Mouse (Mus musculus) T-helper 1 cell (primary cell): ENCODE data around the gene Acad12.

Experiments
- in situ Hi-C: fragments of 300-600 bp; cut with MboI, MseI; formaldehyde crosslinking; loops from one replicate; pipeline ENCODE4 v1.15.1; 2025; ENCODE audit warnings: high pct_unique_total_duplicates

The Acad12 gene

DNA sequence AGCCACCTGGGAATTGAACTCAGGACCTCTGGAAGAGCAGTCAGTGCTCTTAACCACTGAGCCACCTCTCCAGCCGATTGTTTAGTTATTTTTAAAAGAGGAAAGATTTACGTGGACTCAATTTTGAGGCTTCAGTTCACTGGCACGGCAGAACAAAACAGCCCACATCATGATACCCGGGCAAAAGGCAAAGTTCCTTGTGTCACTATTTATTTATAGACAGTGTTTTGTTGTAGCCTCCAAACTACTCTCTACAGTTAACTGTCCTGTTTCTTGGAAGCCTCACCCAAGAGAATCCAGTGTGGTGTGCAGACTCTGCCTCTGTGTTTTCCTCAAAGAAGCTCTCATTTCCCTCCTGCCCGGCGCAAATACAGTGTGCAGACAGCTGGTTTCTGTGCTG, 6.7 kb downstream of the Acad12 start:
- in situ Hi-C loops, result loop anchor here (10.0 kb wide), 1 partner anchor 1873 kb away; the partner anchor contains the start of genes Il31 and Lrrc43

DNA sequence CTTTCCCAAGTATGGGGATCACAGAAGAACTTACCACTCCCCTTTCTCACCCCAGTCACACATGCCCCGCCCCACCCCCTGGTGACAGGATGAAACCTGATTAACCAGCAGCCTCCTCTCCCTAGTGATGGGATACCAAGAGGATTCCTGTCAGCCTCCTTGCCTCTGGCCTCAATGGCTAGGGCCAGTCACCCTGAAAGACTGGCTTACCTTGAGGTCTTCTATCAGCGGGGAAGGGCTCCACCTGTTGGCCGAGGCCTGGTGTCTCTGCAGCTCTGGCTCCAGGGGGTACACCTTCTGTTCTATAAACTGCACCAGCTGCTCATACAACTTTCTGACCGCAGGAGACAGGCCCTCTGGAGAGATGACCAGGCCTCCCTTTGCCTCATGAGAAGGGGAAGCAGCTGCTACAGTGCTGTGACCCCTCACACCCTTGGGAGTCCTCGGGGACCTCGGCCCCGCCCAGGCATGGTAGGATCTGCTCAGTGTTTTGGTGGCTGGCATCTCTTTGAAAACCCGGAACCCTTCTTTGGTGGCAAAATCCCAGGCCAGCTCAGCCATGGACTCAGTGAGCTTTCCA, 9.1 kb downstream of the Acad12 start:
- in situ Hi-C loops, result loop anchor here (5.0 to 10.0 kb wide), 3 partner anchors 42 to 1875 kb away; partner anchors contain the start of genes Il31 and Lrrc43

GRCm38 (mm10) chr5:121606151-121606550, 12.6 kb downstream of the Acad12 start:
- in situ Hi-C loops, result loop anchor here (5.0 to 10.0 kb wide), 2 partner anchors 39 to 1481 kb away; no protein-coding TSS in a partner anchor

DNA sequence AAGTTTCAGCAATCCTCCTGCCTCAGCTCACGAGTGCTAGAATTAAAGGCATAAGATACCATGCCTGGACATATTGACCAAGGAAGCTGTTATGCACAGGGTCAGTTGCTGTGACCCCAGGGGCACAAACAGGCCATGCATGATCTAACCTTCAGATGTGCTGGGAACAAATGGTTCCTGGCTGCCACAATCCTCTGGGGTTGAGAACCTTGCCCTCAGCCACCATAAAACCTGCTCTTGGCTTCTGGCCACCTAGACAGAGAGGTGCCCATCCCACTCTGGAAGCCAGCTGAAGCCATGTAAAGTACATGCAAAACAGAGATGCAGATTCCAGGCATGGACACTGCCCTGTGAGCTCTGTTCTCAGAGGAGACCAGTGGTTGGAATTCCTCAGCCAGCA, 14.9 kb downstream of the Acad12 start:
- in situ Hi-C loops, result loop anchor here (10.0 kb wide), 1 partner anchor 1479 kb away; no protein-coding TSS in a partner anchor

- in situ Hi-C loops, result loop anchor here (10.0 kb wide), 1 partner anchor 1477 kb away; no protein-coding TSS in a partner anchor
These were observed 17.0 kb downstream of the Acad12 start for GRCm38 (mm10) chr5:121601547-121602299.

GRCm38 (mm10) chr5:121598871-121599610, 19.7 kb downstream of the Acad12 start:
- in situ Hi-C loops, result no loop called here

- in situ Hi-C loops, result no loop called here
These were observed 20.7 kb downstream of the Acad12 start for GRCm38 (mm10) chr5:121597991-121598537.

DNA sequence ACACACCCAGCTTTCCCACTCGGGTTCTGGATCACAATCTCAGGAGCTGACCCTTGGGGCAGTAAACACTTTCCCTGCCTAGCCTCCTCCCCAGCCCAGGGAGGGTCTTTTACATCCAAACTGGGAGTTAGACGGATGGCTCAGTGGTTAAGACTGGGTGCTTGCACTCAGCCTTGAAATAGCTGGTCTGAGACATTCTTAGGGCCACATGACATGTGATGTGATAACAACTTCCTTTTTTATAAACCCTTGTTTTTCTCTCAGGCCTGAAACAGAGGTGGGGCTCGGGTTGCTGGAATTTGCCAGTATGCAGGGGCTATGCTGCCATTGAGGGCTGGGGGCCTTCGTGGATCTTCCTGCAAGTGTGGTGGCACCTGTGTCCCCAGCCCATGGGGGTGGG, 21.4 kb downstream of the Acad12 start:
- in situ Hi-C loops, result no loop called here

DNA sequence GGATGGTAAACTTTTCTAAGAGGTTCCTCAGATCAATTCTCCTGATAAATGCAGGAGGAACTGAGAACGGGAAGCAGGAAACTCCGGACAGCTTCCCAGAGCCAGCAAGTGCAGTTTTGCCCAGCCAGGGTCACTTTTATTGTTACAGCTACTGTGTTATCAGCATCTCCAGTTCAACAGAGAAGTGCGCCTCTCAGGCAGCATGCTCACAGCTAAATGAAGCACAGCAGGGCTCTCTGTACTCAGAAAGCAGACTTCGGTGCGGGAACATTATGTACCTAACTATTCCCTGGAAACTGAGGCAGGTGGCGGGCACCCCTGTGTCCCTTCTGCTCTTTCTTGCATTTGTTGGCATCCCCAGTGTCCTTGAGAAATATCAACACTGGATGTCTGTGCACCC, 22.5 kb downstream of the Acad12 start:
- in situ Hi-C loops, result no loop called here

- in situ Hi-C loops, result no loop called here
These were observed 23.0 kb downstream of the Acad12 start for GRCm38 (mm10) chr5:121595758-121596157.

GRCm38 (mm10) chr5:121594714-121595313, 23.9 kb downstream of the Acad12 start:
- in situ Hi-C loops, result no loop called here

GRCm38 (mm10) chr5:121593451-121594401, 25.0 kb downstream of the Acad12 start, which contains the start of gene Aldh2:
TSS of gene Aldh2 (minus strand) at chr5:121593824.
- in situ Hi-C loops, result no loop called here

DNA sequence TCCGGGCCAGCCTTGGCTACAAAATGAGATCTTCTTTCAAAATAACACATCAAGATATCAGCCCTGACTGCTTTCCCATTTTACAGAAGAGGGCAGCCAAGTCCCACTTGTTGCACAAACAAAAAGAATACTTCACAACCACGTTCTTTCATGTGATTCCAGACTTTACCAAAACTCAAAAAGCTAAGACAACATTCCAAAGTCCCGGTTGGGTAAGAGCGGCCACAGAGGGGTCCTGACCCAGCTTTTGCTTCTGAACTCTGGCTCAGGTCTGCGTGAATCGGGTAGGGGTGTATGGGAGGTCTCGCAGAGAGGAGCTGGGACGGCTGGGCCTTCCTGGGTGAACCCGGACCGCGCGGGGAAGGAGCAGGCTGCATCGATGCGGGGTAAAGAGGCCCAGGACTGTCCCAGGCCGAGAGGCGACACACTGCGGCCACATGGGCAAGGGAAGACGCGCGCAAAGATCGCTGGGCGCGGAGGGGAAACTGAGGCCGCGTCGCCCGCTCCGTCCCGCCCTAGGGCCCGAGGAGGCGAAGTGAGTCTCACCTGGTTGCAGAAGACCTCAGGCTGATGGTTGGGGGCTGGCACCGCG, 25.8 kb downstream of the Acad12 start:
- in situ Hi-C loops, result no loop called here

DNA sequence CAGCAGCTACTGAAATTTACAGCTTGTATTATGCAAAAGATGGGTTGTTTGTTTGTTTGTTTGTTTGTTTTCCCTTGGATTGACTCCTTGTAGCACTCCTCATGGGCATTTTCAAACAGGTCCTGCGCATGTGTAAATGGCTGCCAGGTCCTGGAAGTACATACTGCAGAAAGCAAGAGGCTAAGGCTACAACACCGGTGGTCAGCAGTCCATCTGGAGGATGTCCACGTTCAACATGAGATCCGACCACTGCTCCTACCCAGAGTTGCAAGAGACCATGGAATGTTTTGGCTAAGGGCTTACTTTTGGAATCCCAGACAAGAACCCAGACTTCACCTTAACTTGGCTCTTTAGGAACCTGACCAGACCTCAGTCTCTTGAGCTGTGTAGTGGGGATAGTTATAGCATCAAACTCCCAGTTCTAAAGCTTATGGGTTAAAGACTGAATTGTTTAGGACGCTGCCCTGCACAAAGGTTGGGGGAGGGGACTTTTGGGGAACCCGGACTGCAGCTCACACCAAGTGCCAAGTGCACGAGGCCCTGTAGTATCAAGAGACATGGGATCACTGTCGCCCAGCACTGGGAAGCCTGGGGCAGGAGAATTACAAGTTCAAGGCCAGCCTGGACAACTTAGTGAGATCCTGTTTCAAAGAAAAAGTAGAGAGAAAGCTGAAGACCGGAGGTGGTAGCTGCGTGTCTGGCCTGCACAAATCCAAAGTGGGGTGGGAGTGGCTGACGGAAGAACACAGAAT, 26.5 kb downstream of the Acad12 start:
- in situ Hi-C loops, result no loop called here

- in situ Hi-C loops, result no loop called here
These were observed 27.2 kb downstream of the Acad12 start for GRCm38 (mm10) chr5:121591417-121592063.

GRCm38 (mm10) chr5:121589928-121590327, 28.8 kb downstream of the Acad12 start:
- in situ Hi-C loops, result no loop called here

DNA sequence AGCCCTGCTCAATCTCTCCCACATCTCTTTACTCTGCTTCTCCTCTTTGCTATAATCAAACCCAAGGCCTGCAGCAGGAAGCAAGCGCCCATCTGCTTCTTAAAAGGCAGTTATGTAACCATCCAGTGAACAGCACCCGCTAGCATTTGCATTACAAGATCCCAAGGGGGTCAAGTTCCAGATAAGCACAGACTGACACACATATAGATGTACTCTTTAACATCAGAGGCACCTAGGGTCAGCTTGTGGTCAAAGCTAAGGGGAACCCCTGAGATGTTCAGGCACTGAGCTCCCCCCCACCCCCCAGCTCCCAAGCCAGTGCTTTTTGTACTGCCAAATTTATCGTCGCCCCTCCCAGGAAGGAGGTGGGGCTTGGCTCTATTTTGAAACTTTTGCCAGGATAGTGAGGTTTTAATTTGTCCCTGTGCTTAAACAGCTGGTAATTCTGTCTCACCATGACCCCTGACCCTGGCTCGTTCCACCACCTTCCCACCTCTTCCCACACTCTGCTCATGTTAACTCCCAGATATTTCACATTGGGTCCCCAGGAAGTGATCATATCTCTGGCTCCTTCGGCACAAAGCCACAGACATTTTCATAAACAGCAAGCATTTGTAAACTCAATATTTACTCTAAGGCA, 32.2 kb downstream of the Acad12 start:
- in situ Hi-C loops, result no loop called here

DNA sequence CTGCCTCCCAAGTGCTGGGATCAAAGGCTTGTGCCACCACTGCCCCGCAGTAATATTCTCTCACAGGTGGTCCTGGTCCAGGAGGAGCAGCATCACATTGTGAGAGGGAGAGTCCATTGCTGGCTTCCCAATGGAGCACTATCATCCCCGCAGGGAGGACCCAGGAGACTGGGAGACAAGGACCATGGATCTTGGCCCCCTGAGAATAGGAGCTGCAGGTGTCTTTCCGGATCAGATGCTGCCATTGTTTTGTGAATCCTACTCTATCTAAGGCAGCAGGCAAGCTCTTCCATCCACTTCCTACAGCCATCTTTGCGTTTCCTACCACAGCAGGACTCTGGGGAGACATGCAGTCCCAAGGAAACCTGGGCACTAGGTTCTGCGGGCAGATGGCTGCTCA, 33.0 kb downstream of the Acad12 start:
- in situ Hi-C loops, result no loop called here
